Mouse (Mus musculus): Measurements from ENCODE around the gene Ankmy1.

DNA sequence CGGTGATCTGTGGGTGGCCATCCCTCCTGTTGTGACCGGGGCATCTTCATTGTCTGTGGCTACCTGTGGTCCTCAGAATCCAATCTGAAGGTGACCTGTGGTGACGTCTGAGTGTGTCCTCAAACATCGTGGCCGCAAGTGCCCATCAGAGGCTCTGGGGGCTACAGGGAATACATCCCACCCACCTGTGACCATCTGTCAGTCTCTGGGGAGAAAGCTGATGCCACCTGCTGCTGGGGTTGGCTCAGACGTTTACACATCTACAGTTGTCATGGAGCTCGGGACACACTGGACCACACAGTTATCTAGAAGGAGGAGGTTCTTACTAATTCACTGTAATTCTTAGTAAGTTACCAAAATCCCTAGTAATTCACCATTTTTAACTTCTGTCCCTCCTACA is 63.5 kb downstream of the Ankmy1 start:
- TF ChIP-seq CTCF (conservative IDR thresholded peaks at IDR 0.05; ENCODE audit: low read length) (no peak), NANOG (IDR thresholded peaks at IDR 0.05; ENCODE audit: borderline replicate concordance, low read length) (no peak)
